Mouse (Mus musculus) T-helper 17 cell (primary cell): ENCODE results near the gene Stam.
"Not testable (repeated sequence)": the region's sequence is repeated elsewhere in the genome, so short reads cannot be mapped to it uniquely, and the experiment has no call there.

Experiments used
- in situ Hi-C, 2 experiments: fragments of 300-600 bp; cut with MboI, MseI; formaldehyde crosslinking; loops; 1 replicate in 1 of 2; 2 replicates in 1 of 2; pipeline ENCODE4 v1.15.1; 2025; ENCODE audit warnings: high pct_unique_total_duplicates in 2 of 2

Gene Stam

DNA sequence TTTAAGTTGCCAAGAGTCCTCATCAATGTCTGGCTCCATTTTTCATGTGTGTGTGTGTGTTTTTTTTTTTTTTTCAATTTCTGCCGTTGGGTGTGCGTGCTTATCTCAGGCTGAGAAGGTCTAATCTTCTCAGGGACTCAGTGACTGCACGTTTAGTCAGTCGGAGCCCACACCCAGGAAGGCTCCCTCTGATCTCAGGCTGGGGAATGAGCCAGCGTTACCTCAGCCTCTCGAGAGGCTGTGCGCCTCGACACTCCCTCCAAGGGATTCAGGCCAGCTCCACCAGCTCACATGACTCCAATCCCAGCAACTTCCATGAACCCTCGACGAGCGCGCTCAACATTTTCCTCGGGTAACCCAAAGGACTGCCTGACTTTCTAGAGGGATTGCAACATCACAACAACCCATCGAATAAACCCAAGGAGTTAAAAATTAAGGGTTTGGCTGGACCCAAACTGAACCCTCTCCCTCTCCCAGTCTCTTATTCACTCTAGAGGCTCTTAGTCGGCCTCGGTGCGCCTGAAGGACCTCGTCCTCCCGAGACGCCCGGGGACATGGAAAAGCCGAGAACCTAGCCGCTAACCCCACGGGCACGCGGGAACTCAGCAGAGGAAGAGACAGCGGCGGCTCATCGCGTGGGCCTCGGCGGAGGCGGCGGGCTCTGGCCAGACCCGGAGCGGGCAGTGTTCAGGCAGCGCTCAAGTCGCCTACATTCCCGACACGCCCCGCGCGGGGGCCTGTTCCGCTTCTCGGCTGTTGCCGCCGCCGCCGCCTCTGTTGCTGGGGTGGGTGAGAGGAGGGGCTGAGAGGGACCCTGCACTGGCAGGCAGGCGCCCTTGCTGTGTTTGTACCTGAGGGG lies at the start of gene Stam:
Gene Stam, plus strand, starts transcription at position 737 of the 859 bp plus-strand sequence.
- in situ Hi-C loops, result loop anchor here in 1 of 2 experiments (25.0 kb wide), 1 partner anchor 989 kb away; the partner anchor contains the start of gene Nsun6

DNA sequence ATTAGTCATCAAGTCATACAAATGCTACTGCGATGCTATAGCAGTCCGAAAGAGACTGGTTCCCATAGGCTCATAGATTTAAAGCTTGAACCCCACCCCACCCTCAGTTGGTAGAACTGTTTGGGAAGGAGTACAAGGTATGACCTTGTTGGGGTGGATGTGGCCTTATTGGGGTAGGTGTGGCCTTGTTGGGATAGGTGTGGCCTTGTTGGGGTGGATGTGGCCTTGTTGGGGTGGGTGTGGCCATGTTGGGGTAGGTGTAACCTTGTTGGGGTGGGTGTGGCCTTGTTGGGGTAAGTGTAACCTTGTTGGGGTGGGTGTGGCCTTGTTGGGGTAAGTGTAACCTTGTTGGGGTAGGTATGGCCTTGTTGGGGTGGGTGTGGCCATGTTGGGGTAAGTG lies 32.6 kb upstream of the Stam start:
- in situ Hi-C loops, result loop anchor here (5.0 to 10.0 kb wide), 6 partner anchors 116 to 766 kb away; partner anchors contain the start of gene Rsu1 (in 1 of the 2)

- in situ Hi-C loops, result loop anchor here (5.0 to 10.0 kb wide), 6 partner anchors 114 to 768 kb away; partner anchors contain the start of gene Rsu1 (in 1 of the 2)
These were observed 30.9 kb upstream of the Stam start for GRCm38 (mm10) chr2:14043011-14043410.

- in situ Hi-C loops, result loop anchor here (5.0 to 10.0 kb wide), 6 partner anchors 114 to 769 kb away; partner anchors contain the start of gene Rsu1 (in 1 of the 2)
These were observed 30.2 kb upstream of the Stam start for GRCm38 (mm10) chr2:14043577-14044170.

DNA sequence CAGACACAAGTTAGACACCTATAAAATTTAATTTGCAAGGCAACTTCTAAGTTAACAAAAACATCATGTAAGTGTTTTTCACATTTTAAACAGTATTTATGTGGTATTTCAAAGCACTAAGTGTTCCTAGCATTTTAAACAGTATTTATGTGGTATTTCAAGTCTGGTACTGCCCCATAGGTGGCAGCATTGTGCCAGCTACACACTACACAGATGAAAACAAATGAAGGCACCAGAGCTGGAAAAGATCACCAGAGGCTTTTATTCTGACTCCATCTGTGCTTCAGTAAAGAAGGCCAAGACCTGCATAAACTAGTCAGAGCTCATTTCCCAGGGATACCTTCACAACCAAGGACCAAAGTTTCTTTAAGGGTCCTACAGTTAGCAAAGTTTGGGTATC lies 25.5 kb upstream of the Stam start:
- in situ Hi-C loops, result loop anchor here (10.0 kb wide), 3 partner anchors 246 to 774 kb away; partner anchors contain the start of gene Rsu1 (in 1 of the 2)

DNA sequence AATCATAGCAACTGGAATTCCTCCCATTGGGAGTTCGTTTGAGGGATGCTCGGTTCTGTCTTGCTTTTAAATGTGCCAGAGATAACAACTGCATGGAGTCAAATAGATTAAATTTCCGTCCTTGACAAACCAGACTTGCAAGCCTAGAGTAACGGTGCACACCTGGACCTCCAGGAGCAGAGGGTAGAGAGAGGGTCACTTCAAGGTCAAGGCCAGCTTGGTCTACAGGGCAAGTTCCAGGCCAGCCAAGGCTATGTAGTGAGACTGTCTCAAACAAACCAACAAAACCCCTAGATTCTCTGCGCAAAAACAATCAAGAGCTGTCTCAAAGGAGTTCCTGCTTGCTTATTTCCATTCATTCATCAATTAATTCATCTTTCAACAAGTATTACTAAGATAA lies 25.1 kb upstream of the Stam start:
- in situ Hi-C loops, result loop anchor here (10.0 kb wide), 3 partner anchors 246 to 774 kb away; partner anchors contain the start of gene Rsu1 (in 1 of the 2)

DNA sequence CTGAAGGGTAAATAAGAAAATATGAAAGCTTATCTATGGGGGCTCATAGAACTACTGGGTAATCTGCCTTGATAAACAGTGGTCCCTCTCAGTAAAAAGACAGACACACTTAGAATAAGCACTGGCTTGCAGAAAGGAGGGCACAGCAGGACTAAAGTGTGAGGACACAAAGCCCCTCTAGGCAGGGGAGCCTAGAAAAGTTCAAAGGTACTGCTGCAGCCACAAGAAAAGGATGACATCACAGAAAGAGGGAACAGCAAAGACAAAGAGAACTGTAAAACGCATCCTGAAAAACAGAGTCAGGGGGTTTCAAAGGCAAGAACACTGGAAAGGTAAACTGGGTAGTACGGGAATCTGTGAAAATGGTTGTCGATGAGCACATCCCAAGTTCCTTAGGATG lies 20.3 kb upstream of the Stam start:
- in situ Hi-C loops, result loop anchor here in 1 of 2 experiments (5.0 to 25.0 kb wide), 2 partner anchors 94 to 1009 kb away; partner anchors contain the start of gene Nsun6

DNA sequence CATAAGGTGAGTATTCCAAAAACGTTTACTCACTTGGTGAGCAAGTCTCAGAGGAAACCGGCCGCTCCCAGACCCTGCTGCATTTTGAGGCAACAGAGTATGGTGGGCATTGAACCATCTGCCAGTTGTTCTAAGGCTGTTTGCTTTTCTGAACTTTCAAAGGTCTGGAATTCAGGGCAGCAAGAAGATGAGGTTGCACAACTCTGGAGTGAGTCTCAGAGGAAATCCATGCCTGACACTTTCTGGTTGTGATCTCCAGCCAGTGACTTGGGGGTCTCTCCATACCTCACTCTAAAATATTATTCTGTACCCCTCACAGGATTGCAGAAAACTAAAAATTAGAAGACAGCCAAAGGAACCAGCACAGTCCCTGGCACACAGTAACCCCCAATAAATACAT lies 19.7 kb upstream of the Stam start:
- in situ Hi-C loops, result loop anchor here in 1 of 2 experiments (5.0 to 25.0 kb wide), 2 partner anchors 93 to 1008 kb away; partner anchors contain the start of gene Nsun6

- in situ Hi-C loops, result loop anchor here in 1 of 2 experiments (5.0 to 25.0 kb wide), 2 partner anchors 93 to 1008 kb away; partner anchors contain the start of gene Nsun6
These were observed 19.2 kb upstream of the Stam start for GRCm38 (mm10) chr2:14054716-14055115.

- in situ Hi-C loops, result loop anchor here in 1 of 2 experiments (25.0 kb wide), 1 partner anchor 1007 kb away; the partner anchor contains the start of gene Nsun6
These were observed 18.7 kb upstream of the Stam start for GRCm38 (mm10) chr2:14055168-14055565.

DNA sequence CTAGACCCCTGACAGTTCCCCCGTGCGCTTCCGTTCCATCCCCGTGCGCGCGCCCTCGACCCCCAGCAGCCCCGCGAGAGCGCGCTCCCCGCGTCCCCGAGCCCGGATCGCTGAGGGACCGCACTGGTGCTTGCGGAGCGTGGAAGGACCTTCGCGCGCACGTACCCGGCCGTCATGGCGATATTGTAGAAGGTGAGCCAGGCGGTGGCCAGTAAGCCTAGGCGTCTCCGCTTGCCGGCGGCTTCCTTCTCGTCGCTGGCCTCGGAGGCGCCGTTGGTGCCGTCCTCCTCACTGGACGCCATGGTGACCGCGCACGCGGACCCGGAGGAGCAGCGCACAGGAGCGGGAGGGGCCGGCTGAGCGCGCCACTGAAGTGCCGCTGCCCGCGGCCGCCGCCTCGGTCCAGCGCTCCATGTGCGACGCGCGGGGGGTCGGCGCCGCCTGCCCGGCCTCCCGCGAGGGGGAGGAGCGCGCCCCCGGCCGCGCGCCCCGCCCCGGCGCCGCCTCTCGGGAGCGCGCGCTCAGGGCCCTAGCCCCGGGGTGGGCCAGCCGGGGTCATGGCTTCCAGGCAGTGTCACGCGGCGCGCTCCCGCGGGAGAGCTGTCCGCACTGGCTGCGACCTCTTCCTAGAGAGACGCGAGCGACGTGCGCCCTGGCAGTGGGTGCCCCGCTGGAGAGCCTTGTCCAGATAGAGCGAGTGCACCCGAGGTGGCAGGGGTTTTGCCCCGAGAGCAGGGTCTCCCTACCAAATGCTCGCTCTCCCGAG lies 18.1 kb upstream of the Stam start, which contains the start of gene Hacd1:
Gene Hacd1, minus strand, starts transcription at position 570 of the 766 bp plus-strand sequence.
- in situ Hi-C loops, result loop anchor here in 1 of 2 experiments (25.0 kb wide), 1 partner anchor 1007 kb away; the partner anchor contains the start of gene Nsun6

GRCm38 (mm10) chr2:14065704-14066650 lies 7.9 kb upstream of the Stam start:
- in situ Hi-C loops, result loop anchor here in 1 of 2 experiments (5.0 to 25.0 kb wide), 2 partner anchors 46 to 996 kb away; partner anchors contain the start of gene Nsun6

DNA sequence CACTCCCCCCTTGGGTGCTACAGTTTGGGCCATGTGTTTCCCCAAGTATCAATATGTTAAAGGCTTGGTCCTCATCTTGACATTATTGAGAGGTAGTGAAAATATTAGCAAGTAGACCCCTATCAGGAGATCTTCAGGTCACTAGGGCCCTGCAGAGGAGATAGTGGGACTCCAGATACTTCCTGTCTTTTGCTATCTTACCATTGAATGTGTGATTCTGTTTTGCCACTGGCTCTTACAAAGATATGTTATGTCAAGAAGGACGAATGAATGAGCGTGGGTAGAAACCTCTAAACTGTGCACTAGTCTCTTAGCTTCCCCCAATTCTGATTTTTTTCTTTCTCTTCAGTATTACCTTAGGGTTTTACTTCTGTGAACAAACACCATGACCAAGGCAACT lies 4.9 kb upstream of the Stam start:
- in situ Hi-C loops, result loop anchor here in 1 of 2 experiments (5.0 to 25.0 kb wide), 2 partner anchors 43 to 993 kb away; partner anchors contain the start of gene Nsun6

DNA sequence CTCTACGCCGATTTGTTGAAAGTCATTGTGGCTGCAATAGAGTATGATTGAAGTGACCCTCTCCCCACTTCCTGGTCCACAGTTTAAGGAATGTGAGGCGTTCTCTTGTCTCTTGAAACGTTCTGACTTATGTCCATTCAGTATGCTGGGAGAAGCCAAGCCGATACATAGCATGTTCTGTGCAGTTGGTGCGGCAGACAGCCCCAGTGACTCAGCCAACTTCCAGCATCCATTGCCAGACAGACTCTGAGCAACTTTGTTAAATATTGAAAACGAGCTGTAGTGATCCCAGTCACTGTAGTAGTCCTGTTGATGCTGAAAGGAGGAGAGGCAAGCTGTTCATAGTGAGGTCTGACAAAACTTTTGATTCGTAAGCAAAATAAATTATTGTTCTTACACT lies 3.4 kb upstream of the Stam start:
- in situ Hi-C loops, result loop anchor here in 1 of 2 experiments (25.0 kb wide), 1 partner anchor 992 kb away; the partner anchor contains the start of gene Nsun6

GRCm38 (mm10) chr2:14073008-14073361 lies 913 bp upstream of the Stam start:
- in situ Hi-C loops, result loop anchor here in 1 of 2 experiments (25.0 kb wide), 1 partner anchor 989 kb away; the partner anchor contains the start of gene Nsun6

GRCm38 (mm10) chr2:14074221-14074901 lies 463 bp downstream of the Stam start:
- in situ Hi-C loops, result loop anchor here in 1 of 2 experiments (25.0 kb wide), 1 partner anchor 988 kb away; the partner anchor contains the start of gene Nsun6

- in situ Hi-C loops, result not testable (repeated sequence)
These were observed 4.6 kb downstream of the Stam start for GRCm38 (mm10) chr2:14078527-14078926.

GRCm38 (mm10) chr2:14100533-14100932 lies 26.6 kb downstream of the Stam start:
- in situ Hi-C loops, result no loop called here

DNA sequence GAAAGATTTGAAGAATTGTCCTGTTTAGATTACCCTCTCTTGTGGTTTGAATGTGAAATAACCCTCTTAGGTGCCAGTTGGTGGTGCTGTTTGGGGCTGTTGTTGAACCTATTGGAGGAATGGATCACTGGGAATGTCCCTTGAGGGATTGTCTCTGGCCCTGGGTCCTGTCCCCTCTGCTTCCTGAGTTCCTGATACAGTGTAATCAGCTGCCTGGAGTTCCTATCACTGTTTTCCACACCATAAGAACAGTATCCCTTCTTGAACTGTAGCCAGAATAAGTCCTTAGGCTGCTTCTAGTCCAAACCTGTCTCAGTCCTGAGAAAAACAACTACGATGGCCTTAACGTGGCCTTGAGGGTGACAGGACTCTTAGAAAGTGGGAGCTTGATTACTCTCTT lies 28.7 kb downstream of the Stam start:
- in situ Hi-C loops, result no loop called here
